Mouse (Mus musculus): ENCODE measurements around the gene Galnt11.

DNA sequence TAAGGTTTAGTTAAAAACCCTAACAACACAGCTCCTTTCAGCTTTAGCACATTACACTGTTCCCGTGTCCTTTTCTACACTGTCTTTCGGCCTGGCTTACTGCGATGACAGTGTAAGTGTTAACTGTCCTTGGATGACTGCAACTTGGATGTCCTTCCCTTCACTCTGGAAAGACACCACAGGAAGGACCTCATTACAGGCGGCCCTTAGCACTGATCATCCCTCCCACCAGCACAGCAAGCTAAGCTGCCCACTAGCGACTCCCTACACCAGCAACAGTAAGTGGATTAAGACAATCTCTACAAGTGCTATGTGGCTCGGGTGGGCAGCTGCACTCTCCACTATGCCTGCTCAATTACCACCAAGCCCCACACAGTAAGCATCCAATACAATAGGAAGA lies 54.7 kb downstream of the Galnt11 start:
- no peak for TF ChIP-seq CTCF (IDR thresholded peaks at IDR 0.05; ENCODE audit: control insufficient read depth, insufficient read depth, low read length)
- no peak for TF ChIP-seq POLR2A (IDR thresholded peaks at IDR 0.05; ENCODE audit: borderline replicate concordance, control insufficient read depth, low read depth, low read length)
